Mouse (Mus musculus) testis, adult 2 months (tissue): ENCODE measurements around the gene Rhoq.

ENCODE experiments used
- CTCF ChIP-seq: fragments of 200-500 bp; IDR thresholded peaks from 2 replicates; pipeline ENCODE4 v1.5.1; 2012; ENCODE audit warnings: low read depth, mild to moderate bottlenecking, inconsistent platforms, low read length, moderate library complexity; ENCODE audit not compliant: control insufficient read depth, insufficient read depth, insufficient replicate concordance
- POLR2A ChIP-seq: fragments of 200-500 bp; IDR thresholded peaks from 2 replicates; pipeline ENCODE4 v1.6.1; 2012; ENCODE audit warnings: low read depth, mild to moderate bottlenecking, inconsistent platforms, low read length, moderate library complexity; ENCODE audit not compliant: control insufficient read depth

GRCm38 (mm10) chr17:86967048-86967447, 4.2 kb downstream of the Rhoq start:
- TF ChIP-seq POLR2A (no peak), CTCF (no peak)
